Mouse (Mus musculus) midbrain, embryonic 16.5 days (tissue): ENCODE results near the gene Msi1. TPM values are rescaled to one million over a fixed set of nuclear protein-coding genes. Genes with fewer than 3 reads are reported as not detected.
A peak's percentile ranks its signal among the peaks of the same experiment; 100 is the strongest.

ENCODE experiments used
- ATAC-seq: fragments of 200-750 bp; cut with Nextera tagmentation; 2 replicates; pipeline ENCODE4 v1.8.0; 2017; ENCODE audit warnings: moderate TSS enrichment
- H3K27ac ChIP-seq: fragments of 300-500 bp; sonication (generic); 2 replicates; pipeline ENCODE4 v1.5.1; 2014; ENCODE audit warnings: mild to moderate bottlenecking, low read length, mixed read lengths
- H3K27me3 ChIP-seq: fragments of 300-500 bp; sonication (generic); 2 replicates; pipeline ENCODE4 v1.6.1; 2014; ENCODE audit warnings: low read depth, low read length, mixed read lengths; ENCODE audit not compliant: control insufficient read depth, insufficient read depth
- H3K36me3 ChIP-seq: fragments of 300-500 bp; sonication (generic); 2 replicates; pipeline ENCODE4 v1.6.1; 2014; ENCODE audit warnings: mild to moderate bottlenecking, low read length, moderate library complexity, mixed read lengths; ENCODE audit not compliant: control insufficient read depth, insufficient read depth
- H3K4me1 ChIP-seq: fragments of 300-500 bp; sonication (generic); 2 replicates; pipeline ENCODE4 v1.6.1; 2014; ENCODE audit warnings: mild to moderate bottlenecking, low read length, mixed read lengths; ENCODE audit not compliant: control insufficient read depth, insufficient read depth
- H3K4me2 ChIP-seq: fragments of 300-500 bp; sonication (generic); 2 replicates; pipeline ENCODE4 v1.6.1; 2014; ENCODE audit warnings: mild to moderate bottlenecking, low read length, mixed read lengths
- H3K4me3 ChIP-seq: fragments of 300-500 bp; sonication (generic); 2 replicates; pipeline ENCODE4 v1.5.1; 2014; ENCODE audit warnings: low read depth, mild to moderate bottlenecking, low read length, moderate library complexity, mixed read lengths
- H3K9ac ChIP-seq: fragments of 300-500 bp; sonication (generic); 2 replicates; pipeline ENCODE4 v1.6.1; 2014; ENCODE audit warnings: low read depth, low read length, mixed read lengths
- H3K9me3 ChIP-seq: fragments of 300-500 bp; sonication (generic); replicated peaks from 2 replicates; pipeline ENCODE4 v1.6.1; 2014; ENCODE audit warnings: mild to moderate bottlenecking, low read length, mixed read lengths; ENCODE audit not compliant: control insufficient read depth, poor library complexity, severe bottlenecking
- WGBS: fragments of 180-500 bp; shearing (Covaris S2); extraction: QIAGEN DNeasy Blood & Tissue Kit; methylation state at CpG from one replicate; pipeline ENCODE4 v1.1.7; 2014; 5-methylcytosine and 5-hydroxymethylcytosine counted together
- polyA plus RNA-seq: library from polyadenylated mRNA; unstranded; fragments of >200 nt; fragmentation: Nextera tagmentation; extraction: Ambion mirVana; gene quantifications from 2 replicates; pipeline ENCODE4 v1.2.1, GENCODE M21; 2015

The Msi1 gene
- polyA plus RNA-seq, 1 experiment from 2014 or later = 47.9 TPM

- Histone ChIP-seq H3K27me3 (no peaks in the 10 kb centered on the region), H3K4me2 (peak overlapping the region; percentile 95), H3K9me3 (no peaks in the 10 kb centered on the region), H3K9ac (peak overlapping the region; percentile 100), H3K4me1 (peaks cover 63% of the 10 kb centered on the region), H3K27ac (peak overlapping the region; percentile 98), H3K4me3 (peak overlapping the region; percentile 96), H3K36me3 (no peaks in the 10 kb centered on the region)
- 3% methylated on average over 14 of the region's 14 CpGs for WGBS
- ATAC-seq = no peak
Observed at GRCm38 (mm10) chr5:115431061-115431897, 1.9 kb downstream of the Msi1 start.

- Histone ChIP-seq H3K9me3 (no peaks in the 10 kb centered on the region), H3K9ac (peak overlapping the region; percentile 100), H3K4me3 (peak overlapping the region; percentile 96), H3K4me2 (peak overlapping the region; percentile 95), H3K27me3 (no peaks in the 10 kb centered on the region), H3K4me1 (peaks cover 68% of the 10 kb centered on the region), H3K27ac (peak overlapping the region; percentile 98), H3K36me3 (no peaks in the 10 kb centered on the region)
- ATAC-seq = no peak
- 6% methylated on average over 7 of the region's 7 CpGs for WGBS
Observed at GRCm38 (mm10) chr5:115431898-115432259, 2.5 kb downstream of the Msi1 start.

- Histone ChIP-seq H3K9me3 (no peaks in the 10 kb centered on the region), H3K27ac (peak overlapping the region; percentile 98), H3K27me3 (no peaks in the 10 kb centered on the region), H3K4me3 (peak overlapping the region; percentile 96), H3K4me1 (peaks cover 73% of the 10 kb centered on the region), H3K4me2 (peak overlapping the region; percentile 95), H3K36me3 (no peaks in the 10 kb centered on the region), H3K9ac (peak overlapping the region; percentile 100)
- 26% methylated on average over 11 of the region's 11 CpGs for WGBS
- ATAC-seq = no peak
Observed at GRCm38 (mm10) chr5:115432395-115432794, 3.0 kb downstream of the Msi1 start.

GRCm38 (mm10) chr5:115433191-115433590, 3.8 kb downstream of the Msi1 start:
- Histone ChIP-seq H3K9me3 (no peaks in the 10 kb centered on the region), H3K9ac (0 out of 2 replicates have a peak overlapping the region, but pooled peaks have one; percentile 3), H3K4me2 (peak overlapping the region; percentile 95), H3K4me3 (peak overlapping the region; percentile 96; the same call in 1 of the 2 replicates), H3K27ac (peak overlapping the region; percentile 98), H3K4me1 (peaks cover 77% of the 10 kb centered on the region), H3K36me3 (no peaks in the 10 kb centered on the region), H3K27me3 (no peaks in the 10 kb centered on the region)
- no peak for ATAC-seq
- 45% methylated on average over 8 of the region's 8 CpGs for WGBS

GRCm38 (mm10) chr5:115434280-115434852, 5.0 kb downstream of the Msi1 start:
- WGBS = 16% methylated on average over 11 of the region's 11 CpGs
- peak overlapping the region; percentile 67 for H3K4me2 ChIP-seq
- H3K9ac ChIP-seq = peak overlapping the region; percentile 81
- peaks cover 79% of the 10 kb centered on the region for H3K4me1 ChIP-seq
- peak overlapping the region; percentile 98 for H3K27ac ChIP-seq
- ATAC-seq = no peak
- 0 out of 2 replicates have a peak, but pooled peaks cover 4% of the 10 kb centered on the region for H3K36me3 ChIP-seq
- no peaks in the 10 kb centered on the region for H3K9me3 ChIP-seq
- no peaks in the 10 kb centered on the region for H3K27me3 ChIP-seq
- H3K4me3 ChIP-seq = no peak overlapping the region

- H3K27me3 ChIP-seq = no peaks in the 10 kb centered on the region
- H3K9me3 ChIP-seq = no peaks in the 10 kb centered on the region
- peak overlapping the region; percentile 98 for H3K27ac ChIP-seq
- H3K4me3 ChIP-seq = 0 out of 2 replicates have a peak overlapping the region, but pooled peaks have one; percentile 4
- peak overlapping the region; percentile 81 for H3K9ac ChIP-seq
- peak overlapping the region; percentile 67 for H3K4me2 ChIP-seq
- WGBS = 4% methylated on average over 15 of the region's 15 CpGs
- H3K4me1 ChIP-seq = peaks cover 79% of the 10 kb centered on the region
- 0 out of 2 replicates have a peak, but pooled peaks cover 4% of the 10 kb centered on the region for H3K36me3 ChIP-seq
- ATAC-seq = no peak
Observed at GRCm38 (mm10) chr5:115434853-115435754, 5.7 kb downstream of the Msi1 start.

GRCm38 (mm10) chr5:115435755-115436379, 6.5 kb downstream of the Msi1 start:
- ATAC-seq = no peak; the same call in 1 of the 2 replicates
- 2% methylated on average over 8 of the region's 8 CpGs for WGBS
- Histone ChIP-seq H3K9me3 (no peaks in the 10 kb centered on the region), H3K4me1 (peaks cover 79% of the 10 kb centered on the region), H3K4me3 (peak overlapping the region; percentile 28), H3K4me2 (peak overlapping the region; percentile 67), H3K36me3 (0 out of 2 replicates have a peak, but pooled peaks cover 4% of the 10 kb centered on the region), H3K27me3 (no peaks in the 10 kb centered on the region), H3K9ac (peak overlapping the region; percentile 81), H3K27ac (peak overlapping the region; percentile 98)

- Histone ChIP-seq H3K9ac (peak overlapping the region; percentile 81), H3K4me1 (peaks cover 76% of the 10 kb centered on the region), H3K4me3 (peak overlapping the region; percentile 28), H3K27ac (peak overlapping the region; percentile 98), H3K4me2 (peak overlapping the region; percentile 67), H3K36me3 (0 out of 2 replicates have a peak, but pooled peaks cover 4% of the 10 kb centered on the region), H3K9me3 (no peaks in the 10 kb centered on the region), H3K27me3 (no peaks in the 10 kb centered on the region)
- ATAC-seq = peak; percentile 91
- WGBS = under 1% methylated on average over 38 of the region's 43 CpGs
Observed at GRCm38 (mm10) chr5:115436421-115437124, 7.2 kb downstream of the Msi1 start.
